Mouse (Mus musculus) forebrain, embryonic 16.5 days (tissue): ENCODE results near the gene Plcd3. TPM values are rescaled to one million over a fixed set of nuclear protein-coding genes. Genes with fewer than 3 reads are reported as not detected.

Experiments
- ATAC-seq: fragments of 200-750 bp; cut with Nextera tagmentation; 2 replicates; pipeline ENCODE4 v1.8.0; 2017; ENCODE audit warnings: mild to moderate bottlenecking, moderate library complexity
- H3K27ac ChIP-seq: fragments of 300-500 bp; sonication (generic); 2 replicates; pipeline ENCODE4 v1.5.1; 2014; ENCODE audit warnings: low read length, control low read depth
- H3K27me3 ChIP-seq: fragments of 300-500 bp; sonication (generic); replicated peaks from 2 replicates; pipeline ENCODE4 v1.6.1; 2014; ENCODE audit warnings: low read length; ENCODE audit not compliant: control insufficient read depth, insufficient read depth
- H3K36me3 ChIP-seq: fragments of 300-500 bp; sonication (generic); 2 replicates; pipeline ENCODE4 v1.6.1; 2014; ENCODE audit not compliant: control insufficient read depth, insufficient read depth
- H3K4me1 ChIP-seq: fragments of 300-500 bp; sonication (generic); replicated peaks from 2 replicates; pipeline ENCODE4 v1.6.1; 2014; ENCODE audit warnings: low read length; ENCODE audit not compliant: control insufficient read depth, insufficient read depth
- H3K4me2 ChIP-seq: fragments of 300-500 bp; sonication (generic); 2 replicates; pipeline ENCODE4 v1.6.1; 2014; ENCODE audit warnings: mild to moderate bottlenecking, low read length, control low read depth
- H3K4me3 ChIP-seq: fragments of 300-500 bp; sonication (generic); replicated peaks from 2 replicates; pipeline ENCODE4 v1.5.1; 2014; ENCODE audit warnings: mild to moderate bottlenecking, low read length, control low read depth
- H3K9ac ChIP-seq: fragments of 300-500 bp; sonication (generic); replicated peaks from 2 replicates; pipeline ENCODE4 v1.6.1; 2014; ENCODE audit warnings: low read depth, low read length, control low read depth
- H3K9me3 ChIP-seq: fragments of 300-500 bp; sonication (generic); 2 replicates; pipeline ENCODE4 v1.6.1; 2016; ENCODE audit warnings: low read length; ENCODE audit not compliant: control insufficient read depth
- WGBS: fragments of 180-500 bp; shearing (Covaris S2); extraction: QIAGEN DNeasy Blood & Tissue Kit; methylation state at CpG from one replicate; pipeline ENCODE4 v1.1.7; 2014; 5-methylcytosine and 5-hydroxymethylcytosine counted together
- polyA plus RNA-seq: library from polyadenylated mRNA; unstranded; fragments of >200 nt; fragmentation: Nextera tagmentation; extraction: Ambion mirVana; gene quantifications from 2 replicates; pipeline ENCODE4 v1.2.1, GENCODE M21; 2015

Gene Plcd3
- polyA plus RNA-seq, 1 experiment from 2014 or later: 2.5 TPM

- ATAC-seq: no peak
- peaks cover 26% of the 10 kb centered on the region for H3K36me3 ChIP-seq
- H3K4me2 ChIP-seq: no peak overlapping the region
- no peaks in the 10 kb centered on the region for H3K9me3 ChIP-seq
- no peak overlapping the region for H3K4me3 ChIP-seq
- 0 out of 2 replicates have a peak overlapping the region, but pooled peaks have one; percentile 11 for H3K9ac ChIP-seq
- H3K27me3 ChIP-seq: no peaks in the 10 kb centered on the region
- H3K27ac ChIP-seq: no peak overlapping the region
- H3K4me1 ChIP-seq: 0 out of 2 replicates have a peak, but pooled peaks cover 2% of the 10 kb centered on the region
- 65% methylated on average over 4 of the region's 4 CpGs for WGBS
These were observed 58.6 kb downstream of the Plcd3 start for GRCm38 (mm10) chr11:103042828-103043227.

GRCm38 (mm10) chr11:103038037-103038436 lies 63.4 kb downstream of the Plcd3 start:
- Histone ChIP-seq H3K9me3 (no peaks in the 10 kb centered on the region), H3K27me3 (no peaks in the 10 kb centered on the region), H3K36me3 (no peaks in the 10 kb centered on the region), H3K9ac (no peak overlapping the region), H3K27ac (no peak overlapping the region), H3K4me3 (no peak overlapping the region), H3K4me1 (peaks cover 2% of the 10 kb centered on the region; the same call in 1 of the 2 replicates), H3K4me2 (no peak overlapping the region)
- 88% methylated on average over 6 of the region's 6 CpGs for WGBS
- no peak for ATAC-seq

GRCm38 (mm10) chr11:103036881-103037465 lies 64.5 kb downstream of the Plcd3 start:
- Histone ChIP-seq H3K4me1 (peaks cover 2% of the 10 kb centered on the region; the same call in 1 of the 2 replicates), H3K4me2 (no peak overlapping the region), H3K36me3 (no peaks in the 10 kb centered on the region), H3K4me3 (no peak overlapping the region), H3K27me3 (no peaks in the 10 kb centered on the region), H3K27ac (no peak overlapping the region), H3K9me3 (no peaks in the 10 kb centered on the region), H3K9ac (no peak overlapping the region)
- 84% methylated on average over 8 of the region's 8 CpGs for WGBS
- ATAC-seq: no peak

GRCm38 (mm10) chr11:103035007-103035406 lies 66.5 kb downstream of the Plcd3 start:
- Histone ChIP-seq H3K36me3 (no peaks in the 10 kb centered on the region), H3K27me3 (no peaks in the 10 kb centered on the region), H3K4me2 (no peak overlapping the region), H3K9ac (no peak overlapping the region), H3K4me3 (no peak overlapping the region), H3K27ac (no peak overlapping the region), H3K4me1 (peaks cover 3% of the 10 kb centered on the region), H3K9me3 (no peaks in the 10 kb centered on the region)
- ATAC-seq: no peak
- WGBS: 90% methylated on average over 6 of the region's 6 CpGs

GRCm38 (mm10) chr11:103033030-103033429 lies 68.4 kb downstream of the Plcd3 start:
- ATAC-seq: no peak
- no peak overlapping the region for H3K27ac ChIP-seq
- H3K4me2 ChIP-seq: no peak overlapping the region
- no peaks in the 10 kb centered on the region for H3K36me3 ChIP-seq
- WGBS: 91% methylated on average over 3 of the region's 3 CpGs
- H3K27me3 ChIP-seq: no peaks in the 10 kb centered on the region
- H3K4me3 ChIP-seq: no peak overlapping the region
- H3K4me1 ChIP-seq: peaks cover 7% of the 10 kb centered on the region
- H3K9ac ChIP-seq: no peak overlapping the region
- H3K9me3 ChIP-seq: no peaks in the 10 kb centered on the region

- H3K9ac ChIP-seq: peak within 1 kb of the TSS; percentile 75
- ATAC-seq: peak; percentile 98
- H3K36me3 ChIP-seq: no peaks in the 10 kb centered on the region
- WGBS: under 1% methylated on average over 36 of the region's 36 CpGs
- no peaks in the 10 kb centered on the region for H3K9me3 ChIP-seq
- peak within 1 kb of the TSS; percentile 78 for H3K4me3 ChIP-seq
- peaks cover 13% of the 10 kb centered on the region for H3K4me1 ChIP-seq
- H3K27me3 ChIP-seq: no peaks in the 10 kb centered on the region
- peak within 1 kb of the TSS; percentile 72 for H3K27ac ChIP-seq
- H3K4me2 ChIP-seq: peak within 1 kb of the TSS; percentile 86
These were observed 73.1 kb downstream of the Plcd3 start, which contains the start of the genes Nmt1 and Dcakd for GRCm38 (mm10) chr11:103028176-103028891. TSS of gene Nmt1 (plus strand) at chr11:103028190. TSS of gene Dcakd (minus strand) at chr11:103028333.

- 14% methylated on average over 8 of the region's 8 CpGs for WGBS
- peak overlapping the region; percentile 73 for H3K4me2 ChIP-seq
- ATAC-seq: peak; percentile 5
- H3K9ac ChIP-seq: peak overlapping the region; percentile 75
- peak overlapping the region; percentile 78 for H3K4me3 ChIP-seq
- H3K27me3 ChIP-seq: no peaks in the 10 kb centered on the region
- no peaks in the 10 kb centered on the region for H3K36me3 ChIP-seq
- H3K9me3 ChIP-seq: no peaks in the 10 kb centered on the region
- peaks cover 13% of the 10 kb centered on the region for H3K4me1 ChIP-seq
- peak overlapping the region; percentile 50; the same call in 1 of the 2 replicates for H3K27ac ChIP-seq
These were observed 73.8 kb downstream of the Plcd3 start for GRCm38 (mm10) chr11:103027570-103028175.

GRCm38 (mm10) chr11:103026901-103027300 lies 74.6 kb downstream of the Plcd3 start:
- Histone ChIP-seq H3K9ac (no peak overlapping the region), H3K4me1 (peaks cover 13% of the 10 kb centered on the region), H3K9me3 (no peaks in the 10 kb centered on the region), H3K36me3 (no peaks in the 10 kb centered on the region), H3K27me3 (no peaks in the 10 kb centered on the region), H3K4me3 (no peak overlapping the region), H3K4me2 (no peak overlapping the region; the same call in 1 of the 2 replicates), H3K27ac (no peak overlapping the region)
- ATAC-seq: no peak
- WGBS: 95% methylated on average over 3 of the region's 3 CpGs

- no peak overlapping the region for H3K4me3 ChIP-seq
- ATAC-seq: no peak
- H3K4me1 ChIP-seq: peaks cover 6% of the 10 kb centered on the region
- H3K9ac ChIP-seq: no peak overlapping the region
- H3K27ac ChIP-seq: no peak overlapping the region
- 84% methylated on average over 3 of the region's 3 CpGs for WGBS
- H3K9me3 ChIP-seq: no peaks in the 10 kb centered on the region
- no peak overlapping the region for H3K4me2 ChIP-seq
- no peaks in the 10 kb centered on the region for H3K36me3 ChIP-seq
- no peaks in the 10 kb centered on the region for H3K27me3 ChIP-seq
These were observed 77.5 kb downstream of the Plcd3 start for GRCm38 (mm10) chr11:103023974-103024373.
